Mouse (Mus musculus): ENCODE measurements at regions not wholly inside any gene's neighbourhood (a gene's known extent, or its start where the extent isn't known, plus 50 kb on each side); places are given as distances from the start of the nearest gene placed in this dataset.

- TF ChIP-seq CTCF (IDR thresholded peaks at IDR 0.05; ENCODE audit: low read depth) (no peak), EP300 (IDR thresholded peaks at IDR 0.05; ENCODE audit: low read depth) (no peak)
These were observed 428.0 kb downstream of the Atp23 start for GRCm38 (mm10) chr10:126473050-126473719.

All from heart, postnatal 0 days (tissue).